Mouse (Mus musculus): ENCODE data around the gene Tff1. TPM values are rescaled to one million over a fixed set of nuclear protein-coding genes. Genes with fewer than 3 reads are reported as not detected.

Gene Tff1
- polyA plus RNA-seq, 1 experiment from 2014 or later = not detected

- Histone ChIP-seq H3K9ac (replicated peaks) (no peak overlapping the region), H3K4me2 (no peak overlapping the region), H3K36me3 (no peaks in the 10 kb centered on the region), H3K9me3 (0 out of 2 replicates have a peak, but pooled peaks cover 5% of the 10 kb centered on the region), H3K4me3 (replicated peaks) (no peak overlapping the region), H3K4me1 (replicated peaks) (no peaks in the 10 kb centered on the region), H3K27me3 (no peaks in the 10 kb centered on the region), H3K27ac (no peak overlapping the region)
- no peak for ATAC-seq (ENCODE audit: insufficient number of reproducible peaks, insufficient read depth, low FRiP score, low TSS enrichment, low read depth)
- 75% methylated on average over 8 of the region's 8 CpGs for WGBS
Measured at GRCm38 (mm10) chr17:31153785-31154184, 11.3 kb downstream of the Tff1 start.

- Histone ChIP-seq H3K4me1 (replicated peaks) (no peaks in the 10 kb centered on the region), H3K36me3 (no peaks in the 10 kb centered on the region), H3K9ac (replicated peaks) (no peak overlapping the region), H3K4me3 (replicated peaks) (no peak overlapping the region), H3K9me3 (0 out of 2 replicates have a peak, but pooled peaks cover 5% of the 10 kb centered on the region), H3K4me2 (no peak overlapping the region), H3K27me3 (no peaks in the 10 kb centered on the region), H3K27ac (no peak overlapping the region)
- 83% methylated on average over 9 of the region's 9 CpGs for WGBS
- ATAC-seq (ENCODE audit: insufficient number of reproducible peaks, insufficient read depth, low FRiP score, low TSS enrichment, low read depth) = no peak
Measured at GRCm38 (mm10) chr17:31152966-31153499, 12.0 kb downstream of the Tff1 start.

- ATAC-seq (ENCODE audit: insufficient number of reproducible peaks, insufficient read depth, low FRiP score, low TSS enrichment, low read depth) = no peak
- Histone ChIP-seq H3K9ac (replicated peaks) (no peak overlapping the region), H3K4me2 (no peak overlapping the region), H3K36me3 (no peaks in the 10 kb centered on the region), H3K4me1 (replicated peaks) (no peaks in the 10 kb centered on the region), H3K9me3 (0 out of 2 replicates have a peak, but pooled peaks cover 5% of the 10 kb centered on the region), H3K27me3 (no peaks in the 10 kb centered on the region), H3K27ac (no peak overlapping the region), H3K4me3 (replicated peaks) (no peak overlapping the region)
- WGBS = 64% methylated on average over 5 of the region's 5 CpGs
Measured at GRCm38 (mm10) chr17:31152512-31152911, 12.6 kb downstream of the Tff1 start.

- 81% methylated on average over 9 of the region's 9 CpGs for WGBS
- Histone ChIP-seq H3K4me1 (replicated peaks) (no peaks in the 10 kb centered on the region), H3K27me3 (peaks cover 8% of the 10 kb centered on the region; the same call in 1 of the 2 replicates), H3K27ac (no peak overlapping the region), H3K4me3 (replicated peaks) (no peak overlapping the region), H3K36me3 (no peaks in the 10 kb centered on the region), H3K4me2 (no peak overlapping the region), H3K9ac (replicated peaks) (no peak overlapping the region), H3K9me3 (0 out of 2 replicates have a peak, but pooled peaks cover 5% of the 10 kb centered on the region)
- ATAC-seq (ENCODE audit: insufficient number of reproducible peaks, insufficient read depth, low FRiP score, low TSS enrichment, low read depth) = no peak
Measured at GRCm38 (mm10) chr17:31145998-31146397, 19.1 kb downstream of the Tff1 start.

- H3K9me3 ChIP-seq = 0 out of 2 replicates have a peak, but pooled peaks cover 5% of the 10 kb centered on the region
- H3K27me3 ChIP-seq = peaks cover 8% of the 10 kb centered on the region; the same call in 1 of the 2 replicates
- no peaks in the 10 kb centered on the region for H3K36me3 ChIP-seq
- no peak within 1 kb of the TSS for H3K4me3 ChIP-seq (replicated peaks)
- H3K9ac ChIP-seq (replicated peaks) = no peak within 1 kb of the TSS
- no peak for ATAC-seq (ENCODE audit: insufficient number of reproducible peaks, insufficient read depth, low FRiP score, low TSS enrichment, low read depth)
- no peaks in the 10 kb centered on the region for H3K4me1 ChIP-seq (replicated peaks)
- no peak within 1 kb of the TSS for H3K27ac ChIP-seq
- H3K4me2 ChIP-seq = no peak within 1 kb of the TSS
- WGBS = 68% methylated on average over 15 of the region's 15 CpGs
Measured at GRCm38 (mm10) chr17:31144040-31145037, 20.7 kb downstream of the Tff1 start, which contains the start of gene Tff2. Gene Tff2, minus strand, starts transcription at chr17:31144282.

- no peak overlapping the region for H3K9ac ChIP-seq (replicated peaks)
- H3K9me3 ChIP-seq = no peaks in the 10 kb centered on the region
Measured at GRCm38 (mm10) chr17:31142116-31142515, 23.0 kb downstream of the Tff1 start.

GRCm38 (mm10) chr17:31138398-31138797 lies 26.7 kb downstream of the Tff1 start:
- no peak for ATAC-seq (ENCODE audit: insufficient number of reproducible peaks, insufficient read depth, low FRiP score, low TSS enrichment, low read depth)
- no peaks in the 10 kb centered on the region for H3K36me3 ChIP-seq
- WGBS = 15% methylated on average over 5 of the region's 5 CpGs
- no peak overlapping the region for H3K27ac ChIP-seq
- no peak overlapping the region for H3K9ac ChIP-seq (replicated peaks)
- no peak overlapping the region for H3K4me2 ChIP-seq
- no peak overlapping the region for H3K4me3 ChIP-seq (replicated peaks)
- H3K4me1 ChIP-seq (replicated peaks) = no peaks in the 10 kb centered on the region
- no peaks in the 10 kb centered on the region for H3K9me3 ChIP-seq
- no peaks in the 10 kb centered on the region for H3K27me3 ChIP-seq

More at GRCm38 (mm10) chr17:31142116-31142515, 23.0 kb downstream of the Tff1 start:
- H3K36me3 ChIP-seq = no peaks in the 10 kb centered on the region
- H3K4me1 ChIP-seq (replicated peaks) = no peaks in the 10 kb centered on the region
- whole genome bisulfite sequencing = 92% methylated on average over 7 of the region's 7 CpGs
- H3K4me3 ChIP-seq (replicated peaks) = no peak overlapping the region
- no peak for ATAC-seq (ENCODE audit: insufficient number of reproducible peaks, insufficient read depth, low FRiP score, low TSS enrichment, low read depth)
- H3K4me2 ChIP-seq = no peak overlapping the region
- peaks cover 7% of the 10 kb centered on the region; the same call in 1 of the 2 replicates for H3K27me3 ChIP-seq
- no peak overlapping the region for H3K27ac ChIP-seq

GRCm38 (mm10) chr17:31136821-31137220 lies 28.3 kb downstream of the Tff1 start:
- Histone ChIP-seq H3K9ac (replicated peaks) (no peak overlapping the region), H3K9me3 (no peaks in the 10 kb centered on the region), H3K27ac (no peak overlapping the region), H3K4me2 (no peak overlapping the region), H3K27me3 (no peaks in the 10 kb centered on the region), H3K4me1 (replicated peaks) (no peaks in the 10 kb centered on the region), H3K4me3 (replicated peaks) (no peak overlapping the region), H3K36me3 (no peaks in the 10 kb centered on the region)
- no peak for ATAC-seq (ENCODE audit: insufficient number of reproducible peaks, insufficient read depth, low FRiP score, low TSS enrichment, low read depth)
- 82% methylated on average over 1 of the region's 1 CpGs for WGBS

- 31% methylated on average over 3 of the region's 3 CpGs for WGBS
- 0 out of 2 replicates have a peak, but pooled peaks cover under 1% of the 10 kb centered on the region for H3K27me3 ChIP-seq
- ATAC-seq (ENCODE audit: insufficient number of reproducible peaks, insufficient read depth, low FRiP score, low TSS enrichment, low read depth) = no peak
Measured at GRCm38 (mm10) chr17:31136291-31136690, 28.8 kb downstream of the Tff1 start.

GRCm38 (mm10) chr17:31134913-31135312 lies 30.2 kb downstream of the Tff1 start:
- Histone ChIP-seq H3K27me3 (0 out of 2 replicates have a peak, but pooled peaks cover 6% of the 10 kb centered on the region), H3K9me3 (no peaks in the 10 kb centered on the region), H3K27ac (no peak overlapping the region), H3K4me2 (no peak overlapping the region), H3K9ac (replicated peaks) (no peak overlapping the region), H3K4me1 (replicated peaks) (no peaks in the 10 kb centered on the region), H3K4me3 (replicated peaks) (no peak overlapping the region), H3K36me3 (no peaks in the 10 kb centered on the region)
- no peak for ATAC-seq (ENCODE audit: insufficient number of reproducible peaks, insufficient read depth, low FRiP score, low TSS enrichment, low read depth)
- WGBS = 73% methylated on average over 6 of the region's 6 CpGs

More at GRCm38 (mm10) chr17:31136291-31136690, 28.8 kb downstream of the Tff1 start:
- no peak overlapping the region for H3K27ac ChIP-seq
- no peak overlapping the region for H3K4me3 ChIP-seq (replicated peaks)
- H3K4me2 ChIP-seq = no peak overlapping the region
- H3K4me1 ChIP-seq (replicated peaks) = no peaks in the 10 kb centered on the region
- no peaks in the 10 kb centered on the region for H3K36me3 ChIP-seq
- no peaks in the 10 kb centered on the region for H3K9me3 ChIP-seq
- H3K9ac ChIP-seq (replicated peaks) = no peak overlapping the region

GRCm38 (mm10) chr17:31133776-31134175 lies 31.3 kb downstream of the Tff1 start:
- ATAC-seq (ENCODE audit: insufficient number of reproducible peaks, insufficient read depth, low FRiP score, low TSS enrichment, low read depth) = no peak
- H3K4me1 ChIP-seq (replicated peaks) = no peaks in the 10 kb centered on the region
- H3K4me2 ChIP-seq = no peak overlapping the region
- 70% methylated on average over 15 of the region's 15 CpGs for WGBS
- H3K27ac ChIP-seq = no peak overlapping the region
- H3K9me3 ChIP-seq = no peaks in the 10 kb centered on the region
- H3K36me3 ChIP-seq = no peaks in the 10 kb centered on the region
- H3K27me3 ChIP-seq = 0 out of 2 replicates have a peak, but pooled peaks cover 6% of the 10 kb centered on the region
- no peak overlapping the region for H3K9ac ChIP-seq (replicated peaks)
- H3K4me3 ChIP-seq (replicated peaks) = no peak overlapping the region

Measured in limb, embryonic 12.5 days (tissue).